Mouse (Mus musculus): ENCODE measurements around the gene Sucla2.
"Not testable (repeated sequence)": the region's sequence is repeated elsewhere in the genome, so short reads cannot be mapped to it uniquely, and the experiment has no call there.

Sucla2 gene

DNA sequence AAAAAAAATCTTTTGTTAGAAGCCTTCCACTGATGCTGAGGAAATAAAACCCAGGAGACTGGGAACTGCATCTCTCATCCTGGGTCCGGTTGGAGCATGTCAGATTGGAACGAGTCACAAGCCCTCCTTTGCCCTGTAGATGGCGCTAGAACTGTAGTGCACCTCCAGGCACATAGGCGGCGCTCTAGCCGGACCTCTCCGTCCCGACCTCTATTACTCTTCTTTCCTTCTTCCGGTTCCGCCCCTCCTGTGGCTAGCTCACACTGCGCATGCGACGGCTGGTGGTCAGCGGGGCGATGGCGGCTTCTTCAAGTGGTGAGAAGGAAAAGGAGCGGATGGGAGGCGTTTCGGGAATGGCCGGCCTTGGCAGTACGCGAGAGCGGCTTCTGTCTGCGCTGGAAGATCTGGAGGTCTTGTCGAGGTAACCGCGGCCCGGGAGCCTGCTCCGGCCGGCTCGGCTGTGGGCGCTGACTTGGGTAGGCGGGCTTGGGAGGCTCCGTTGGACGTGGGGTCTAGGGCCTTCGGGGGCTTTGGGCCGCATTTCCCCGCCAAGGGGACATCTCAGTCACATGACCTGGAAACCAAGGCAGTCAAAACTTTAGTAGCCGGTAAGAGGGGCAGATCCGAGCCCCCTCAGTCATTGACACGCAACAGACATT is 15.2 kb upstream of the Sucla2 start, which contains the start of gene Med4:
Gene Med4, plus strand, starts transcription at position 261 of the 659 bp plus-strand sequence.
- peak; percentile 87 to 93 for DNase-seq

DNA sequence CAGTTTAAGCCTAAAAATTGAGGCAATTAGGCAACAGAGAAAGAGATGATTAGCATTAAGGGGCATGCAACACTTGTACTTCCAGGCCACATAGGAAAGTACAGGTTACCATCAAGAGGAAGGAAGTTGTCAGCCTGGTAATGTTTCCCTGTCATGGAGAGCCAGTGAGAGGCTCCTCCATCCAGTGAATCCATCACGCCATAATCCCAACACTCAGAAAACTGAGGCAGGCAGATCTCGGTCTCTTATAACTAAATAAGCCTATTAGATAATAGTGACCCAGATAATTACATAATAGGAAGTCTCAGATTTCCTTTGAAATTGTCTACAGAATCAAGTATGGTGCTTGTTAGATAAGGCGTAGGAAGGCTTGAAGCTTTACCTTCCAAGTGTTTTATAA is 983 bp upstream of the Sucla2 start:
- no peak for DNase-seq

GRCm38 (mm10) chr14:73528661-73529060 is 3.5 kb downstream of the Sucla2 start:
- not testable (repeated sequence) for DNase-seq

DNA sequence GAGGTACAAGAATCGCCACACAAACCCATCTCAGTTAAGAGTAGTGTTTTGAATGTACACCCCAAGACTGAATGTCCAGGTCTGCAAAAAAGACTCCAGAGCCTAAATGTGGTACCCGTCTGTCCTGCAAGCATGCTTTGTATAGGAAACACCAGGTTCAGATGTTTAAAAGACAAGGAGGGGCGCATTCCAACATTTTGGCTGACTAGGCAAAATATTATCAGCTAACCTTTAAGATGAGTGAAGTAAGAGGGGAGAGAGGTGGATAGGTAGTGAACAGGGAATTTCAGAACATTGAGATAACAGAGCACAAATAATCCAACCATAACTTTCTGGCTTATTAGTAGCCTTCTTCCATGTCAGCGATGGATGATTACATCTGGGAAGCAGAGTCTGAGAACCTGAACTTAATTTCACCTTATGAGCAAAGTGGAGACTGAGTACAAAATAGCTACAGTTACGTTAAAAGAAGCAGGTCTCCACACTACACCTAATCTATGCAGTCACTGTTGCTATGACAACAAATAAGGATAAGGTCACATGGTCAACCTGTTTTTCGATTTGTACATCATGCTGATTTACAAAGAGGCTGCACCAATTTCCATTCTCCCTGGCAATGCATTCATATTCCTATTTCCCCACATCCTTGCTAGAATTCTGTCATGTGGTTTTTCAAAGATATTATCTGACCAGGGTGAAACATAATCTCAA is 8.8 kb downstream of the Sucla2 start:
- DNase-seq, result no peak

- no peak for DNase-seq
Measured at GRCm38 (mm10) chr14:73535641-73536040, 10.5 kb downstream of the Sucla2 start.

DNA sequence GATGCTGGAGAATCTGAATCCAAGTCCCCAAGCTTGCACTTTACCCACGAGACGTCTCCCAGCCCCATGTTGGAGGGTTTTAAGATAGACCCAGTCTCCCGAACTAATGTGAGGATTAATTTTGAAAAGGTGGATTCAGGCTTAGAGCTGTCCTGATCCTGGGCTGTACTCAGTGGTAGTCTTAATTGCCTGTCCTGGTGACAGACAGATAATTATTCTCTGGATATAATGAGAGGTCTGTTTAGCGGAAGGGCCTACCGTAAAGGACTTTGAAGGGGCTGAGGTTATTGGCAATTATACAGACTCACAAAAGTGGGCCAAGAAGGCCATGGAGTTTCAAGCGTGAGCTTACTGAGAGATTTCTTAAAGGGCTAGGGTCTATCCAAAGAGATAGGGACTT is 18.7 kb downstream of the Sucla2 start:
- DNase-seq, result no peak

DNA sequence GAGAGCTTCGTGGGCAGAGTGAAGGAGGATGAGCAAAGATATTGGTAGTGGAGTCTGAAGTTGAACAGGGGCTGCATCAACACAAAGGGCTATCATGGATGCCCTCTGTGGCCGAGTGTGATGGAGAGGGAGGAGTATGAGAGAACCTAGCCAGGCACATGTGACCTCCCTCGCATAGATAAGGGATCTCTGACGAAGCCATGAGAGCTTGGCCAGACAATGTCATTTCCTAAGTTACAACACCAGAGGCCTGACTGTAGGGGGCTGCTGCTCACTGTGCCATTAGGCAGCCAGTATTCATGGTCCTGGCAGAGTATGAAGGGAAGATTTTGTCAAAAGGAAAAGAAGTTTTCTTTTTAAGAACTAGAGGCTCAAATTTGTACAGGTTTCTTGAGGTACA is 21.9 kb downstream of the Sucla2 start:
- DNase-seq, result no peak

DNA sequence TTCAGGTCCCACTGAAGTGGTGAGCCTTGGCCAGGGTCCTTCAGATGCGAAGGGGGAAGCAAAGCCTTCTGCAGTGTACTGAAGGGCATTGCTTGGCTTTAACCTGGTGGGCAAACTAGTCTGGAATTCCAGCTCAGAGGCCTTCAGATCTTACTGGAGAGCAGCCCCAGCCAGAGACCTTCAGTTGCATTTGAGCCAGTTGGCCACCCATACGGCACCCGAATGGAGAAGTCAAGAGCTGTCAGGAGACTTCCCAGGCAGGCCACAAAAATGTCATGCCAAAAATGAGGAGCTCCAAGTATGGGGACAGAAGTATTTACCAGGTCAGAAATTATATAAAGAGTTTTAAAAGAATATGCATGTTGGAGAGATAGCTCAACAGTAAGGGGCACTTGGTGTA is 22.9 kb downstream of the Sucla2 start, which contains the start of gene Nudt15:
Gene Nudt15, minus strand, starts transcription at position 192 of the 400 bp plus-strand sequence.
- DNase-seq, result no peak

- DNase-seq, result no peak
Measured at GRCm38 (mm10) chr14:73550291-73550690, 25.2 kb downstream of the Sucla2 start.

GRCm38 (mm10) chr14:73550732-73551131 is 25.6 kb downstream of the Sucla2 start:
- DNase-seq, result no peak

DNA sequence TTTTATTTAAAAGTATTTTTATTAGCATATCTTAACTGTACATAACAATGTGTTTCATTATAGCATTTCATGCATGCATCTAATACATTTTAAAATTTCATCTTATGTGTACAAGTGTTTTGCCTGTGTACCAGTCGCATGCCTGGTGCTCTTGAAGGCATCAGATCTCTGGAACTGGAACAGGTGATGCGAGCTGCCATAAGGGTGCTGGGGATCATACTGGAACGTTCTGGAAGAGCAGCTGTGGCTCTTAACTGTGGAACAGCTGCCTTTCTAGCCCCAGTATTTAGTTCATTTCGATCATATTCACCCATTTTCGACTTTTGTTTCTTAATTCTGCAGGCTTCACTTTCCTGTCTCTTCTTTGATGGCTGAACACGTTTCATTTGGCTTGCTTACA is 26.0 kb downstream of the Sucla2 start:
- DNase-seq, result no peak

GRCm38 (mm10) chr14:73552341-73553121 is 27.4 kb downstream of the Sucla2 start:
- DNase-seq, result peak; percentile 88 to 97

- no peak for DNase-seq
Measured at GRCm38 (mm10) chr14:73553122-73553696, 28.1 kb downstream of the Sucla2 start.

GRCm38 (mm10) chr14:73569831-73570230 is 44.7 kb downstream of the Sucla2 start:
- not testable (repeated sequence) for DNase-seq

DNA sequence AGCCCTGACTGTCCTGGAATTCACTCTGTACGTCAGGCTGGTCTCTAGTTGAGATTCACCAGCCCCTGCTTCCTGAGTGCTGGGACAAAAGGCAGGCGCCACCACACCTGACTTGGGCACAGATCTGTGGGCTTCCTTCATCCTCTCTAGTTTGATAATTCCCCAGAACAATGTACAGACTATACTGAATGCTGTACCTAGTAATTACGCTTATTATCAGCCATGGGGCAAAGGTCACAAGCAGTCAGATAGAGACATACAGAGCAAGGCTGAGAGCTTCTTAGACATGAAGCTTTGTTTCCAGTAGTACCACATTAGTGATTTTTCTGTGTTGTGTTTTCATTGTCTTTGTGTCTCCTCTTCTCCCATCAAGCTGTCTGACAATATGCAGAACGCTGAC is 46.0 kb downstream of the Sucla2 start:
- no peak for DNase-seq

GRCm38 (mm10) chr14:73574053-73574452 is 48.9 kb downstream of the Sucla2 start:
- no peak for DNase-seq

- DNase-seq, result no peak
Measured at GRCm38 (mm10) chr14:73576336-73576735, 51.2 kb downstream of the Sucla2 start.

- DNase-seq, result peak in 1 of 2 experiments; percentile 9
Measured at GRCm38 (mm10) chr14:73588080-73588479, 63.0 kb downstream of the Sucla2 start.

GRCm38 (mm10) chr14:73592166-73592565 is 67.0 kb downstream of the Sucla2 start:
- no peak for DNase-seq

DNA sequence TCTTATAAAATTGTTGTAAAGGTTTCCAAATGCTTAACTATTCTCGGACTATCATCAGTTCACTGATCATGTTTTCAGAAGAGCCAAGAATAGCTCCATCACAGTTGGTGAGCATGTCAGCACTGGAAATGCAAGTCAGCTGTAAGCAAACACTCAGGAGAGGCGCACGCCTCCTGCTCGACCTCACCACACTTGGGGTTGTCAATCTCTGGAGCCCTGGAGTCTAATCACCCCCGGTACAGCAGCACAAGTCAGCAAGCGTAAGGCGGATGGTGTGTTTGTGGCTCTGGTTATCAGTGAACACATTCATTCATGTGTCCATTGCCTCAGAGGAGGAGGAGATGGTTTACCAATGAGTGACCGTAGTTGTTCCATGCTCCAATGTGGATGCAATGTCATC is 74.6 kb downstream of the Sucla2 start:
- DNase-seq, result no peak

GRCm38 (mm10) chr14:73607732-73608131 is 82.6 kb downstream of the Sucla2 start:
- no peak for DNase-seq

GRCm38 (mm10) chr14:73608668-73609481 is 83.8 kb downstream of the Sucla2 start:
- no peak for DNase-seq

All from spleen, adult 18-20 months (tissue).